ENCODE assay signal across 1 mouse cellular context in genomic region chr9:50767531-50768106, GRCm38 (mm10).
TF ChIP-seq lines count a peak whose summit lies in the region.

No protein-coding gene starts in this region.

TF ChIP-seq in CH12.LX, 34 proteins besides CTCF, POLR2A, EP300 and RAD21 (continued from another document):
- TF ChIP-seq NRF1 (IDR thresholded peaks at IDR 0.05; ENCODE audit: low read depth, low read length) (no peak), PAX5 (IDR thresholded peaks at IDR 0.05; ENCODE audit: low read length) (no peak), CHD1 (IDR thresholded peaks at IDR 0.05; ENCODE audit: low read depth, low read length) (no peak), MYC (IDR thresholded peaks at IDR 0.05; ENCODE audit: low read depth, low read length) (no peak), SIN3A (IDR thresholded peaks at IDR 0.05; ENCODE audit: low read length) (no peak), GABPA (IDR thresholded peaks at IDR 0.05; ENCODE audit: insufficient replicate concordance, low read depth, low read length) (no peak), MAFK (IDR thresholded peaks at IDR 0.05; ENCODE audit: insufficient replicate concordance, low read length) (no peak), ZNF384 (IDR thresholded peaks at IDR 0.05; ENCODE audit: low read depth, low read length) (no peak), MXI1 (IDR thresholded peaks at IDR 0.05; ENCODE audit: low read depth, low read length) (no peak), NELFE (IDR thresholded peaks at IDR 0.05; ENCODE audit: low read depth, low read length) (no peak), MAX (IDR thresholded peaks at IDR 0.05; ENCODE audit: low read length) (no peak), CHD2 (IDR thresholded peaks at IDR 0.05; ENCODE audit: low read length) (no peak)
